Mouse (Mus musculus) G1E-ER4 (cell line): ENCODE results near the gene Qtrt1. TPM values are rescaled to one million over a fixed set of nuclear protein-coding genes. Genes with fewer than 3 reads are reported as not detected.

Experiments used
- GATA1 ChIP-seq: IDR thresholded peaks from one replicate; pipeline ENCODE4 v1.8.0; 2012; ENCODE audit warnings: low read length, inconsistent platforms
- polyA plus RNA-seq: library from polyadenylated mRNA; stranded (reverse); fragments of >175 nt; gene quantifications from 2 replicates; pipeline ENCODE4 v1.2.3, GENCODE M21; 2012

Qtrt1 gene
- 77.4 and 86.9 TPM in 2 replicates for polyA plus RNA-seq

DNA sequence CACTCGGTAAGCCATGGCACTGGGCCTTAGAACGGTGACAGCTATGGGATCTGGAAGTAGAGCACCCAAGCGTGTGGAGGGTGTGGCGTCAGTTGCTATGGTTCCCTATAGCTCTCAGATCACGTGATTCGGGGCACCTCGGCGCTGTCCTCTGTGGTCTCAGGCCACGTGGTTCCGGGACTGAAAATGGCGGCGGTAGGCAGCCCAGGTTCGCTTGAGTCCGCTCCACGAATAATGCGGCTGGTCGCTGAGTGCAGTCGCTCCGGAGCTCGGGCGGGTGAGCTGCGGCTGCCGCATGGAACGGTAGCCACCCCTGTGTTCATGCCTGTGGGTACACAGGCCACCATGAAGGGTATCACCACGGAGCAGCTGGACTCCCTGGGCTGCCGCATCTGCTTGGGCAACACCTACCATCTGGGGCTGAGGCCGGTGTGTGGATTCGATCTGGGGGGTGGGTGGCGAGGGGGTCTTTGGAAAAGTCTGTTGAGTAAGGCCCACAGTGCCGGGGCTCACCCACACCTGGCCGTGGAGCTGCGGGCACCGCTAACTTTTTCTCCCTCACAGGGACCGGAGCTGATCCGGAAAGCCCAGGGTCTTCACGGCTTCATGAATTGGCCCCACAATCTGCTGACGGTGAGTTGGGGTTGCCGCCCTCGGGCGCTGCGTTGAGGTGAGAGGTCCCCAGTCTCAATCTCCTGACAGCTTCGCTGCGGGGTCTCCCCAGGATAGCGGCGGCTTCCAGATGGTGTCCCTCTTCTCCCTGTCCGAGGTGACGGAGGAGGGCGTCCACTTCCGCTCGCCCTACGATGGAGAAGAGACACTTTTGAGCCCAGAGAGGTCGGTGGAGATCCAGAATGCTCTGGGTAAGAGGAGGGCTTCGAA is at the start of gene Qtrt1:
Qtrt1 (plus strand) TSS at position 169 of the 882 bp plus-strand sequence.
- TF ChIP-seq GATA1, result no peak

- no peak for TF ChIP-seq GATA1
Measured at GRCm38 (mm10) chr9:21366541-21367220, 45.0 kb upstream of the Qtrt1 start.

DNA sequence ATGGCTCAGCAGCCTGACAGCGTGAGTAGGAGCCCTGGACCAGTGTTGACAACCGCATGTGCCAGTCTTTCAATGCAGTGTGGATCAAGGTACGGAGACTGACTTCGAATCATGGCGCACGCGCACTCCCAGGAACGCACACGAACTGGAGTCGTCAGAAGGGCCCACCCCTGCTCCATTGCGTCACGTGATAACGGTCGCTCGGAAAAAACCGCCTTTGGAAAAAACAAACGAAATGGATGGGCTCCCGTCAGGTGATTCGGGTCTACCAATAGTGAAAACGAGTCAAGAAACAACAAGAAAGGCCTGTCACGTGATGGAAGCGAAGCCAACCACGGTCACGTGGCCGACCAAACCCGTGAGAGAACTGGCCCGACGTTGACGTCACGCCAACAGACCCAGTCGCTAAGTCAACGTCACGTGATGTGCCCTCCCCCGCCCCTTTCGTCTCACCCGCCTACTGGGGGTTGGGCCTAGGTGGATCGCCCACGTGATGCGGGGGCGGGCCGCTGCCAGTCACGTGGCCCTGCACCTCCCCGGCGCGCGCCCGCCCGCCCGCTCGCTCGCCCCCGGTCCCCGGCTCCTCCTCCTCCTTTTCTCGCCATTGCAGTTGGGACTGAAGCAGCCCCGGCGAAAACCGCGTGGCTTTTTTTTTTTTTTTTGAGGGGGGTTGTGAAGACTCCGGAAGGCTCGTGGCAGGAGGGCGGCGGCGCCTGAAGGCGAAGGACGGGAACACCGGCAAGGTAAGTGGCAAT is 44.1 kb upstream of the Qtrt1 start, which contains the start of gene Ilf3:
Ilf3 (plus strand) TSS at position 515 of the 755 bp plus-strand sequence.
- TF ChIP-seq GATA1, result no peak

GRCm38 (mm10) chr9:21368131-21368584 is 43.5 kb upstream of the Qtrt1 start:
- TF ChIP-seq GATA1, result no peak

DNA sequence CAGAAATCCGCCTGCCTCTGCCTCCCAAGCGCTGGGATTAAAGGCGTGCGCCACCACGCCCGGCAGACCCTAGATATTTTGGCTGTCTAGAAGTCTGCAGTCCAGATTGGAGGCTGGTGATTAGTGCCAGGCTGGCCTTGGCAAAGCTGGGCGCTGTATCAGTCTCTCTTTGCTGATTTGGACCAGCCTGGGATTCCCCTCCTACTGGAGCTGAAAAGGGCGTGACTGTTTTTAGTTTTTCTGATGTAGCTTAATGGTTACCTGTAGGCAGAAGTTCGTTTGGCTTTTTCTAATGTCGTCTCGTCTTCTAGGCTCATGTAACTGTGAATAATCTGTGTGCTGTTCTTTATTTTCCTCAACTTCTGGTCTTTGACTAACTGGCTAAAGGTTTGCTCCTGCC is 42.6 kb upstream of the Qtrt1 start:
- TF ChIP-seq GATA1, result no peak

DNA sequence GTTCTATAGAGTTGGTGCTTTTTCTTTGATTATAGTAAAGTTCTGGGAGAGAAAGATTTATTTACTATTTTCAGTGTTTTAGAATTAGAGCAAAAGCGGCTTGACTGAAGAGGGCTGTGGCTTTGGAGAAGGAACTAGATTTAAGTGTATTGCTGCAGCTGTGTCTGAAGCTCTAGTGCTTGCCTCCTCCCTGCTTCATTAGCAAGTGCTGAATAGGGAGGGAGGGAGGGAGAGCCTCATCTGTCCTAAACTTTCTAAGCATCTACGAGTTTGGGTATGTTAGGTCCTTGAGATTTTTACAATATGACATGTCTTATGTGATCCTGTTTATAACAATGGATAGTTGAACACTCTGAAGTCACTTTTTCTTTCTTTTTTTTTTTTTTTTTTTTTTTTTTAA is 40.8 kb upstream of the Qtrt1 start:
- no peak for TF ChIP-seq GATA1

GRCm38 (mm10) chr9:21372508-21372907 is 39.1 kb upstream of the Qtrt1 start:
- TF ChIP-seq GATA1, result no peak

DNA sequence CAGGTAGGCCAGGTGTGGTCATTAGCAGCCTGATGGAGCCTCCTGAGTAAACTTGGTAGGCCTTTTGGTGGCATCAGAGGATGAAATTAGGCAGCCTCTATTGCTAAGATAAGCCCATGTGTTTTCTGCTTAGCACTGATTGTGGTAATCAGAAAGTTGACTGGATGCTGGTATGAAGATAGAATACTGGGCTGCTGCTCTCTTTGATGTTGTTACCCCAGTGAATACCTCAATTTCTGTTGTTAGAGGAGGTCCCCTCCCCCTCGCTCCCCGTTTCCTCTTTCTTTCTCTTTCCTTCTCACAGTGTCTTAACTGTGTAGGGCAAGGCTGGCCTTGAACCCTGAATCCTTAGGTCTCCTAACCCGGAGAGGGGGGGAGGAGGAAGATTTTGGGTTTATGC is 32.4 kb upstream of the Qtrt1 start:
- TF ChIP-seq GATA1, result peak; percentile 26

- no peak for TF ChIP-seq GATA1
Measured at GRCm38 (mm10) chr9:21380868-21381267, 30.8 kb upstream of the Qtrt1 start.

DNA sequence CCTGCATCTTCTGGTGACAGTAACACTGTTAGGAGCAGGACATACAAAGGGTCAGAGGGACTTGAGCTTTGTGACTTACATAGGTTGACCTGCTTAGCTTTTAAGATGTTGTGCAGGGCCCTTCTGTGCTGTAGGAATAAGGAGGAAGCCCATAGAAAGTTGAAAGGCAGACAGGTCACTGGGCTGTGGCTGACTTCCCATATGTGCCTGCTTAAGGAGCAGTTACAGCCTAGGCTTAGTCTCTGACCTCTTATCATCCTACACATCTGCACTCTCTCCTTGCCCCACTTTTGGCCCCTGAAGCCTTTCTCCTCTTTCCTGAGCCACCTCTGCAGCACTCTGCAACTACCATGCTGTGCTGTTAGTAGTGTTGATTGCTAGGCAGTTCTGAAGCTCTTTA is 27.7 kb upstream of the Qtrt1 start:
- TF ChIP-seq GATA1, result no peak

DNA sequence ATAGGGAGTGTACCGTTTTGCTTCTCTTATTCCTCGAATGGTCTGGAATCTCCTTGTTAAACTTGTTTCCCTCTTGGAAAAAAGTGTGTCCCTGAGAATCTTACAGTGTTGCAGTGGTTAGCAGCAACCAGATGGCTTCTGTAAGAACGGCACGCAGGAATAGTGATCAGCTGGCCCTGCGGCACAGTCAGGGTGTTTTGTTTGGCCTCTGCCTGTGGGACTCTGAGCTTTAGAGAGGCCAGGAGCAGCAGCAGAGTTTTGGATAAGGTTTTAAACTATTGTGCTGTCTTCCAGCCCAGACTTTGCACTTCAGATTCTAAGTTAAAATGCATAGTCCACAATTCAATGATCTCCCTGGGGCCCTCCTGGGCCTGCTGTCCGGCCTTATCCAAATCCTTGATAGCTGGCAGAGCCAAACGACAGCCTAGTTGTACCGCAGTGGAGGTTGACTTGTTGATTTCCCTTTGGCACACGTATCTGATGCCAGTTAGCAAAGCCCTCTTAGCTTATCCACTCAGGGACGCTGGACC is 18.9 kb upstream of the Qtrt1 start:
- no peak for TF ChIP-seq GATA1

- TF ChIP-seq GATA1, result no peak
Measured at GRCm38 (mm10) chr9:21395692-21396091, 15.9 kb upstream of the Qtrt1 start.

DNA sequence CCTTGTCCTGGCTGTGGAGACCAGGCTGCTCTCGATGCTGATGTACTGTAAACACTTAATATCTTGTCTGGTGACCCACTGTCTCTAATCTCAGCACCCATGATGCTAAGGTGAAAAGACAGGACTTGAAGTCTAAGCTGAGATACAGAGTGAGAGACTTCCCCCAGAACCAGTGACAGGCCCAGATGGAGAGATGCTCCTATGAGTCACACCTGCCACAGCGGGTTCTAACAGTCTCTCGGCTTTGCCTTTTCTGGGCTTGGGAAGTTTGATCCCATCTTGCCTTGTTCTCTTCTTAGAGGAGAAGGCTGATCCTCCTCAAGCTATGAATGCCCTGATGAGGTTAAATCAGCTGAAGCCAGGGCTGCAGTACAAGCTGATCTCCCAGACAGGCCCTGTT is 14.5 kb upstream of the Qtrt1 start:
- no peak for TF ChIP-seq GATA1

DNA sequence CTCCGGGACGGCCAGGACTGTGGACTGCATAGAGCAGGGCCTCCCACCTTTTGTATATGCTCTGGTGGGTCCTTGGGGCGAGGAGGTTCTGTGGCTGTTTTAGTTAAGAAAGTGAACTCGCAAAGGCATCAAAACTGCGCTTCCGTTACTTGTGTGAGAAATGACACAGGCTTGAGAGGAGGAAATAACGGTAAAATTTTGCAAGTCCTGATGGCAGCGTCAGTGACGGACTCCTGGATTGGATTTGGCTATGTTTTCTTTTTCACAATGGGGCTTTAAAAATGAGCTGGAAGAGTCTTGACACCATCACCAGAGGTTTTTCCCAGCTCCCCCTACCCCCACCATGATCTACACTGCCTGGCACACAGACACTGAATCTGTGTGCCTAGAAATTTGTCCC is 10.6 kb upstream of the Qtrt1 start:
- TF ChIP-seq GATA1, result no peak

GRCm38 (mm10) chr9:21402764-21403253 is 8.8 kb upstream of the Qtrt1 start:
- TF ChIP-seq GATA1, result no peak
